Mouse (Mus musculus) midbrain, embryonic 15.5 days (tissue): ENCODE data around the gene Card14. TPM values are rescaled to one million over a fixed set of nuclear protein-coding genes. Genes with fewer than 3 reads are reported as not detected.
"Not testable (repeated sequence)": the region's sequence is repeated elsewhere in the genome, so short reads cannot be mapped to it uniquely, and the experiment has no call there.

Source experiments
- ATAC-seq: fragments of 200-750 bp; cut with Nextera tagmentation; replicated peaks from 2 replicates; pipeline ENCODE4 v1.8.0; 2017; ENCODE audit warnings: moderate TSS enrichment
- H3K27ac ChIP-seq: fragments of 300-500 bp; sonication (generic); 2 replicates; pipeline ENCODE4 v1.5.1; 2015; ENCODE audit warnings: mild to moderate bottlenecking, inconsistent platforms
- H3K27me3 ChIP-seq: fragments of 300-500 bp; sonication (generic); replicated peaks from 2 replicates; pipeline ENCODE4 v1.6.1; 2015; ENCODE audit warnings: inconsistent platforms
- H3K36me3 ChIP-seq: fragments of 300-500 bp; sonication (generic); replicated peaks from 2 replicates; pipeline ENCODE4 v1.6.1; 2015; ENCODE audit warnings: inconsistent platforms
- H3K4me1 ChIP-seq: fragments of 300-500 bp; sonication (generic); 2 replicates; pipeline ENCODE4 v1.6.1; 2015; ENCODE audit warnings: inconsistent platforms
- H3K4me2 ChIP-seq: fragments of 300-500 bp; sonication (generic); 2 replicates; pipeline ENCODE4 v1.6.1; 2015; ENCODE audit warnings: inconsistent platforms, mild to moderate bottlenecking, moderate library complexity
- H3K4me3 ChIP-seq: fragments of 300-500 bp; sonication (generic); 2 replicates; pipeline ENCODE4 v1.5.1; 2015; ENCODE audit warnings: mild to moderate bottlenecking, inconsistent platforms
- H3K9ac ChIP-seq: fragments of 300-500 bp; sonication (generic); 2 replicates; pipeline ENCODE4 v1.6.1; 2015; ENCODE audit warnings: mild to moderate bottlenecking, inconsistent platforms
- H3K9me3 ChIP-seq: fragments of 300-500 bp; sonication (generic); 2 replicates; pipeline ENCODE4 v1.6.1; 2016; ENCODE audit warnings: inconsistent platforms
- WGBS: fragments of 180-500 bp; shearing (Covaris S2); methylation state at CpG from one replicate; pipeline ENCODE4 v1.1.7; 2015; ENCODE audit warnings: mixed read lengths; 5-methylcytosine and 5-hydroxymethylcytosine counted together
- polyA plus RNA-seq: library from polyadenylated mRNA; unstranded; fragments of >200 nt; fragmentation: Nextera tagmentation; extraction: Ambion mirVana; gene quantifications from 2 replicates; pipeline ENCODE4 v1.2.1, GENCODE M21; 2015

The Card14 gene
- polyA plus RNA-seq = 0.34 and 0.37 TPM in 2 replicates

GRCm38 (mm10) chr11:119307658-119307867, at the start of gene Card14:
Gene Card14 (plus strand): TSS chr11:119307768.
- no peaks in the 10 kb centered on the region for H3K27me3 ChIP-seq
- H3K27ac ChIP-seq = no peak within 1 kb of the TSS
- H3K9me3 ChIP-seq = no peaks in the 10 kb centered on the region
- 56% methylated on average over 1 of the region's 1 CpGs for WGBS
- no peak within 1 kb of the TSS for H3K9ac ChIP-seq
- no peaks in the 10 kb centered on the region for H3K4me1 ChIP-seq
- no peak within 1 kb of the TSS for H3K4me3 ChIP-seq
- no peaks in the 10 kb centered on the region for H3K36me3 ChIP-seq
- H3K4me2 ChIP-seq = no peak within 1 kb of the TSS
- no peak for ATAC-seq

DNA sequence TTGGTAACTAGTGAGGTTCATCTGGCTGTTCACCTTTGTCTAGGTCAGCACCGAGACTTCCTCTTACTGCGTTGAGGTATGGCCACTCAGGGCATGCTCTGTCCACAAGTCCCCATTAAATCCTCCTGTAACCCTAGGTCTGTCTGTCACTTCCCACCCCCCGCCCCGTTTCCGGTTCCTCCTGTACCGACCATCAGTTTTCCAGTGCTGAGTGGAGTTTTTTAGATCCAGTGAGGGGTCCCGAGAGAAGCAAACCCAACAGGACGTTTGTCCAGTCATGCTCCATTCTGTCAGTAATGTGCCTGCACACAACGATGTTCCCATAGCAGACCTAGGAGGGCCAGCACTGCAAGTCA, 49.4 kb upstream of the Card14 start:
- peak overlapping the region; percentile 26 for H3K4me3 ChIP-seq
- WGBS = 64% methylated on average over 9 of the region's 9 CpGs
- ATAC-seq = no peak; the same call in 1 of the 2 replicates
- no peaks in the 10 kb centered on the region for H3K36me3 ChIP-seq
- H3K9me3 ChIP-seq = no peaks in the 10 kb centered on the region
- H3K9ac ChIP-seq = no peak overlapping the region
- no peaks in the 10 kb centered on the region for H3K27me3 ChIP-seq
- peak overlapping the region; percentile 42 for H3K4me2 ChIP-seq
- peaks cover 4% of the 10 kb centered on the region for H3K4me1 ChIP-seq
- peak overlapping the region; percentile 71 for H3K27ac ChIP-seq

- peak overlapping the region; percentile 71 for H3K27ac ChIP-seq
- no peaks in the 10 kb centered on the region for H3K9me3 ChIP-seq
- 66% methylated on average over 23 of the region's 23 CpGs for WGBS
- no peaks in the 10 kb centered on the region for H3K4me1 ChIP-seq
- no peaks in the 10 kb centered on the region for H3K27me3 ChIP-seq
- H3K9ac ChIP-seq = no peak overlapping the region
- no peaks in the 10 kb centered on the region for H3K36me3 ChIP-seq
- H3K4me2 ChIP-seq = peak overlapping the region; percentile 42
- H3K4me3 ChIP-seq = peak overlapping the region; percentile 26
- ATAC-seq = peak; percentile 62
These were observed 48.8 kb upstream of the Card14 start for GRCm38 (mm10) chr11:119258572-119259322.

GRCm38 (mm10) chr11:119259977-119260376, 47.6 kb upstream of the Card14 start:
- Histone ChIP-seq H3K27ac (no peak overlapping the region), H3K4me1 (no peaks in the 10 kb centered on the region), H3K4me2 (no peak overlapping the region), H3K9me3 (no peaks in the 10 kb centered on the region), H3K9ac (no peak overlapping the region), H3K27me3 (no peaks in the 10 kb centered on the region), H3K4me3 (no peak overlapping the region), H3K36me3 (0 out of 2 replicates have a peak, but pooled peaks cover 3% of the 10 kb centered on the region)
- ATAC-seq = no peak
- 88% methylated on average over 8 of the region's 8 CpGs for WGBS

DNA sequence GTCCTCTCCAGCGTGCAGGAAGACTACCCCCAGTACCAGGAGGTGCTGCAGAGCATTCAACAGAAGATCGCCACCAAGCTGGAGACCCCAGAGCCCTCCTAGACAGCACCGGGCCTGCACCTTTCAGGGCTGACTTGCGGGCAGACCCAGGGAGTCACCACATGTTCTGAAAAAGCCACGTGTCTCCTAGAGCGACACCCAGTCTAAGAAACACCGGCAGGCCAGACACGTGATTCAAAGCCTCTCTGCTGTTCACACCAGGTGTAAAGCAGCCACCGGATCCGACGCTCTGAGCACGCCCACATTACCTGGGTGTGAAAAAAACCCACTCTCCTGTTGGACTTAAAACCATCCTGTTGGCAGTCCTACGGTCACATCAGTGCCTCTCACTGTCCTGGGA, 43.2 kb upstream of the Card14 start:
- H3K4me3 ChIP-seq = no peak overlapping the region
- 91% methylated on average over 13 of the region's 13 CpGs for WGBS
- H3K27ac ChIP-seq = no peak overlapping the region
- no peaks in the 10 kb centered on the region for H3K9me3 ChIP-seq
- no peak overlapping the region for H3K4me2 ChIP-seq
- no peak for ATAC-seq
- no peak overlapping the region for H3K9ac ChIP-seq
- peaks cover 18% of the 10 kb centered on the region for H3K4me1 ChIP-seq
- 0 out of 2 replicates have a peak, but pooled peaks cover 3% of the 10 kb centered on the region for H3K36me3 ChIP-seq
- no peaks in the 10 kb centered on the region for H3K27me3 ChIP-seq

DNA sequence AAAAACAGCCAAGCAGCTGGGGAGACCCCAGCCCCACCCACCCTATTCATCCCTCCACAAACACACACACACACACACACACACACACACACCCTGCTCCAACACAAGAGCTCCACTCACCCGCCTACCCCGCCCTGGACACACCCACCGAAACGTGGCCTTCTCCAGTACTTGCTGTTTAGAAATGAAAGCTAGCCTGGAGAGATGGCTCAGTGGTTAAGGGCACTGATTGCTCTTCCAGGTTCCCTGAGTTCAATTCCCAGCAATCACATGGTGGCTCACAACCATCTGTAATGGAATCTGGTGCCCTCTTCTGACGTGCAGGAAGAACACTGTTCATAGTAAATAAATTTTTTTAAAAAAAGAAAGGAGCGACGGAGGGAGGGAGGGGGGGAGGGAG, 41.8 kb upstream of the Card14 start:
- no peaks in the 10 kb centered on the region for H3K27me3 ChIP-seq
- H3K27ac ChIP-seq = no peak overlapping the region
- ATAC-seq = no peak
- no peak overlapping the region for H3K4me3 ChIP-seq
- 77% methylated on average over 7 of the region's 7 CpGs for WGBS
- H3K9ac ChIP-seq = no peak overlapping the region
- H3K4me1 ChIP-seq = peaks cover 31% of the 10 kb centered on the region
- 0 out of 2 replicates have a peak, but pooled peaks cover 4% of the 10 kb centered on the region for H3K36me3 ChIP-seq
- H3K9me3 ChIP-seq = no peaks in the 10 kb centered on the region
- H3K4me2 ChIP-seq = no peak overlapping the region

DNA sequence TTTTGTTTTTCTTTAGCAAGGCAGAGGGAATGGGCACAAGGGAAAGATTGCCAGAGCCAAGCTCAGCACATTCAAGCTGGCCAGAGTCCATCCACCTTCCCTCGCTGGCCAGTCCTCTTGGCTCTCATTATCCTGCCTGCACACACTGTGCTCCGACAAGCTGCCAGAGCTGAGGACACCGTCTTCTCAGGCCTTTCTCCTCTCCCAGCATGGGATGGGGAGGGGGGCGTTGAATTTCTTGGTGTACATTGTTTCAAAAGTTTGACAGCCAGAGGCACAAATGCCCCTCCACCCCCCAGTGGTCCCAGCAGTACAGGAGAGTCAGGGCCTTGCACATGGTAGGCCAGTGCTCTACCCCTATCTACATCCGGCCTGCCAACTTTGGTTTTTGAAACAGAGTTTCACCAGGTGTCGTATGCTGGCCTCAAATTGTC, 40.3 kb upstream of the Card14 start:
- H3K4me1 ChIP-seq = peaks cover 32% of the 10 kb centered on the region
- no peak overlapping the region for H3K9ac ChIP-seq
- peak overlapping the region; percentile 65 for H3K4me2 ChIP-seq
- 34% methylated on average over 6 of the region's 6 CpGs for WGBS
- no peaks in the 10 kb centered on the region for H3K9me3 ChIP-seq
- H3K4me3 ChIP-seq = no peak overlapping the region; the same call in 1 of the 2 replicates
- H3K27ac ChIP-seq = peak overlapping the region; percentile 26; the same call in 1 of the 2 replicates
- ATAC-seq = peak; percentile 67
- peaks cover 6% of the 10 kb centered on the region; the same call in 1 of the 2 replicates for H3K36me3 ChIP-seq
- no peaks in the 10 kb centered on the region for H3K27me3 ChIP-seq

GRCm38 (mm10) chr11:119267768-119268556, 39.6 kb upstream of the Card14 start, which contains the start of gene Gaa:
Gene Gaa (plus strand): TSS chr11:119267887.
- Histone ChIP-seq H3K36me3 (peaks cover 6% of the 10 kb centered on the region; the same call in 1 of the 2 replicates), H3K27me3 (no peaks in the 10 kb centered on the region), H3K4me3 (peak within 1 kb of the TSS; percentile 55), H3K4me1 (peaks cover 32% of the 10 kb centered on the region), H3K27ac (peak within 1 kb of the TSS; percentile 42), H3K9ac (peak within 1 kb of the TSS; percentile 59), H3K9me3 (no peaks in the 10 kb centered on the region), H3K4me2 (peak within 1 kb of the TSS; percentile 65)
- peak; percentile 86 for ATAC-seq
- 6% methylated on average over 52 of the region's 52 CpGs for WGBS

DNA sequence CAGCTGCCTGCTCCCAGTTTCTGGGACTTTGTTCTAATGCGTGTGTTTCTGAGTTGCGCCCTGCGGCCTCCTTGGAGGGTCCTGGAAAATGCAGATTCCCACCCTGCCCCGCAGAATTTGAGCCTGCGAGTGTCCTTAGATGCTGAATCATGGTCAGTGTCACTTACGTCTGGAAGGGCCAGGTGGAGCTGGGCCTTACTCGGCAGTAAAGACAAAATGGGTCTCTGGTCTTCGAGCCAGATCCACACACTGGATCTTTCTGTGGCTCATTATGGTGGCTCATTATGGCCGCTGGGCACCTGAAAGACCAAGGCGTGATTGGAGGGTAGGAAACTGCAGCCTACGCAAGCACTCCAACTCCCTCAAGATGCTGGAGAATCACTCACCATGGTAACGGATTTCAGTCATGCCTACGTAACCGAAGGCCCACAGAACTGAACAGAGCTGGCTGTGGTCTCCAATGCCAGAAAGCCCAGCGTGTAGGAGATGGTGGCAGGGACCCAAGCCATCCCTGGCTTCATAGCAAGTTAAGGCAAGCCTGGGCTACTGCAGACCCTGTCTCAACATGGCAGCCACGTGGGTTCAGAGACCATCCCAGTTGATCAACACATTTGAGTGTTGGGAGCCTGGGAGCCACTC, 38.9 kb upstream of the Card14 start:
- no peak for ATAC-seq
- H3K9ac ChIP-seq = peak overlapping the region; percentile 59
- peaks cover 6% of the 10 kb centered on the region; the same call in 1 of the 2 replicates for H3K36me3 ChIP-seq
- H3K4me2 ChIP-seq = peak overlapping the region; percentile 65
- 66% methylated on average over 16 of the region's 16 CpGs for WGBS
- H3K27ac ChIP-seq = no peak overlapping the region
- peaks cover 32% of the 10 kb centered on the region for H3K4me1 ChIP-seq
- H3K9me3 ChIP-seq = no peaks in the 10 kb centered on the region
- peak overlapping the region; percentile 55 for H3K4me3 ChIP-seq
- no peaks in the 10 kb centered on the region for H3K27me3 ChIP-seq

GRCm38 (mm10) chr11:119272492-119272891, 35.1 kb upstream of the Card14 start:
- ATAC-seq, H3K4me2 ChIP-seq, H3K27ac ChIP-seq, H3K9ac ChIP-seq, H3K9me3 ChIP-seq, H3K4me3 ChIP-seq, H3K27me3 ChIP-seq: not testable (repeated sequence)
- 55% methylated on average over 3 of the region's 3 CpGs for WGBS
- peaks cover 27% of the 10 kb centered on the region for H3K36me3 ChIP-seq
- H3K4me1 ChIP-seq = peaks cover 27% of the 10 kb centered on the region

DNA sequence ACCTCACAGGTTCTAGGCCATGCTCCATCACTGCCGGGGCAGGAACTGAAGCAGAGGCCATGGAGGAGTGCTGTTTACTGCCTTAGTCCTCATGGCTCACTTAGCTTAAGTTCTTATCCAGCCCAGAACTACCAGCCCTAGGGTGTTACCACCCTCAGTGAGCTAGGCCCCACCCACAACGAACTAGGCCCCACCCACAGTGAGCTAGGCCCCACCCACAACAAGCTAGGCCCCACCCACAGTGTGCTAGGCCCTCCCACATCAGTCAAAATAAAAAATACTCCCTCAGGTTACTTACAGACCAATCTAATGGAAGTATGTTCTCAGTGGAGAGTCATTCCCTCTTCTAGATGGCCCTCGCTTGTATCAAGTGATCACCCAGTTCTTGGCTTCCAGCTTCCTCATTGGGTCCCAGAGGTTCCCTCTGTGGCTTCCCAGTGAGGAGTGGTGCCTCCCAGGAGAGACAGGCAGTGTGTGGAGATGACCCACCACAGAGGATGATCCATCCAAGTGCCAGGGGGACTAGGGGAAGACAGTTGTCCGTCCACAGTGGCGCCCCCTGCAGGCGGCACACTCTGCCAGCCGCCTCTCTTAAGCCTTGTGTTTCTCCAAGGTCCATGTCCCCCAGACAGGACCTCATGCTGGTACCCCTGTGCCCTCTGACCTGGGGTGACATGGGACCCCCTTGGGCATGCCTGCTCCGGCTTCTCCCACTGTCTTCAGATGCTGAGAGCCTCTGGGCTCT, 34.2 kb upstream of the Card14 start:
- no peaks in the 10 kb centered on the region for H3K27me3 ChIP-seq
- H3K9me3 ChIP-seq = no peaks in the 10 kb centered on the region
- peaks cover 22% of the 10 kb centered on the region for H3K4me1 ChIP-seq
- H3K9ac ChIP-seq = no peak overlapping the region
- H3K4me3 ChIP-seq = no peak overlapping the region
- no peak overlapping the region for H3K27ac ChIP-seq
- H3K36me3 ChIP-seq = peaks cover 30% of the 10 kb centered on the region
- ATAC-seq = no peak
- WGBS = 86% methylated on average over 8 of the region's 8 CpGs
- H3K4me2 ChIP-seq = no peak overlapping the region

GRCm38 (mm10) chr11:119281030-119281429, 26.5 kb upstream of the Card14 start:
- H3K27ac ChIP-seq = no peak overlapping the region
- H3K27me3 ChIP-seq = no peaks in the 10 kb centered on the region
- H3K9ac ChIP-seq = no peak overlapping the region
- H3K4me3 ChIP-seq = no peak overlapping the region
- no peaks in the 10 kb centered on the region for H3K9me3 ChIP-seq
- peaks cover 28% of the 10 kb centered on the region for H3K36me3 ChIP-seq
- ATAC-seq = no peak
- 86% methylated on average over 15 of the region's 15 CpGs for whole genome bisulfite sequencing
- no peaks in the 10 kb centered on the region for H3K4me1 ChIP-seq
- no peak overlapping the region for H3K4me2 ChIP-seq
